Mouse (Mus musculus): Measurements from ENCODE around the gene Gm11037. TPM values are rescaled to one million over a fixed set of nuclear protein-coding genes. Genes with fewer than 3 reads are reported as not detected.
A peak's percentile ranks its signal among the peaks of the same experiment; 100 is the strongest.

Gm11037 gene
- polyA plus RNA-seq, 1 experiment from 2014 or later, result not detected

DNA sequence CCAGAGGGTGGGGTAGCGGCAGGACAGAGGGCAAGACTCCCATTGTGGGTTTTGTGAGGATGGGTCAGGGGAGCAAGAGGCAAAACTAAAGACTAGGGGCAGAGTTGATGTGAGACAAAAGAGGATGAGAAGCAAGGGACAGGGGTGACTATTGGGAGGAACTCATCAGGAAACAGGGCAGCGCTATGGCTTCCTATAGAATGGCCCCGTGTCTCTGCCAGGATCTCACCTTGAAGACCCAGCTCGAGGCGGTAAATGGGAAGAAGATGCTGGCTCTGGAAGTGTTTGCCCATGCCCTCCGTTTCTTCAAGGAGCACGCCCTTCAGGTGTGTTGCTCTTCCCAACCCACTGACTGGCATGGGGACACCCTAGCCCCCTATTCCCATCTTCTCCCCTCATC lies 5.5 kb downstream of the Gm11037 start:
- H3K4me1 ChIP-seq (replicated peaks; ENCODE audit: control insufficient read depth, insufficient read depth), result no peaks in the 10 kb centered on the region
- no peak overlapping the region for H3K4me2 ChIP-seq (replicated peaks; ENCODE audit: low read depth)
- no peak for ATAC-seq (ENCODE audit: low FRiP score, low TSS enrichment)
- no peak for DNase-seq (ENCODE audit: low spot score)
- TF ChIP-seq EP300 (optimal IDR thresholded peaks at IDR 0.05) (no peak), CTCF (IDR thresholded peaks at IDR 0.05; ENCODE audit: low read depth) (no peak)
- no peak overlapping the region for H3K4me3 ChIP-seq (ENCODE audit: low read depth, low read length)
- H3K27ac ChIP-seq (replicated peaks), result no peak overlapping the region
- H3K9me3 ChIP-seq (ENCODE audit: control insufficient read depth, low read length), result no peaks in the 10 kb centered on the region
- peaks cover 3% of the 10 kb centered on the region; the same call in 1 of the 2 replicates for H3K36me3 ChIP-seq (ENCODE audit: control insufficient read depth, insufficient read depth, low read length)
- H3K9ac ChIP-seq (ENCODE audit: low read length), result no peak overlapping the region
- no peaks in the 10 kb centered on the region for H3K27me3 ChIP-seq (ENCODE audit: control insufficient read depth, insufficient read depth, low read length)
- WGBS, result 88% methylated on average over 7 of the region's 7 CpGs

DNA sequence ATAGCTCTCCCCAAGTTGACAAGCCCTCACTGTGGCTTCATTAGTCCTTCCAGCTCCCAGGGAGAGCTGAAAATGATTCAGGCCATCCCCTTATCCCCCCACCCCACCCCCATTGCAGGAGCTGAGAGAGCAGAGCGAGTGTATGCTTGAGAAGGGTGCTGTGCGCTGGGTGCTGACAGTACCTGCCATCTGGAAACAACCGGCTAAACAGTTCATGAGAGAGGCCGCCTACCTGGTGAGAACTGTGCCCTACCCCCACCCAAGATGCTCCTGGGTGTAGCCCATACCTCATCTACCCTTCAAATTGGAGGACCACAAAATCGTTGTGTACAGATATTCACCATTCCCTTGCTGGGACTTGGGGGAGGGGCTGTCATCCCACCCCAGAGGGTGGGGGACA lies 6.0 kb downstream of the Gm11037 start:
- H3K36me3 ChIP-seq (ENCODE audit: control insufficient read depth, insufficient read depth, low read length), result peaks cover 3% of the 10 kb centered on the region; the same call in 1 of the 2 replicates
- TF ChIP-seq CTCF (IDR thresholded peaks at IDR 0.05; ENCODE audit: low read depth) (no peak), EP300 (optimal IDR thresholded peaks at IDR 0.05) (no peak)
- no peak overlapping the region for H3K9ac ChIP-seq (ENCODE audit: low read length)
- DNase-seq (ENCODE audit: low spot score), result no peak
- no peaks in the 10 kb centered on the region for H3K4me1 ChIP-seq (replicated peaks; ENCODE audit: control insufficient read depth, insufficient read depth)
- H3K27me3 ChIP-seq (ENCODE audit: control insufficient read depth, insufficient read depth, low read length), result no peaks in the 10 kb centered on the region
- H3K4me3 ChIP-seq (ENCODE audit: low read depth, low read length), result no peak overlapping the region
- no peak overlapping the region for H3K27ac ChIP-seq (replicated peaks)
- no peaks in the 10 kb centered on the region for H3K9me3 ChIP-seq (ENCODE audit: control insufficient read depth, low read length)
- WGBS, result 87% methylated on average over 5 of the region's 5 CpGs
- ATAC-seq (ENCODE audit: low FRiP score, low TSS enrichment), result no peak
- no peak overlapping the region for H3K4me2 ChIP-seq (replicated peaks; ENCODE audit: low read depth)

DNA sequence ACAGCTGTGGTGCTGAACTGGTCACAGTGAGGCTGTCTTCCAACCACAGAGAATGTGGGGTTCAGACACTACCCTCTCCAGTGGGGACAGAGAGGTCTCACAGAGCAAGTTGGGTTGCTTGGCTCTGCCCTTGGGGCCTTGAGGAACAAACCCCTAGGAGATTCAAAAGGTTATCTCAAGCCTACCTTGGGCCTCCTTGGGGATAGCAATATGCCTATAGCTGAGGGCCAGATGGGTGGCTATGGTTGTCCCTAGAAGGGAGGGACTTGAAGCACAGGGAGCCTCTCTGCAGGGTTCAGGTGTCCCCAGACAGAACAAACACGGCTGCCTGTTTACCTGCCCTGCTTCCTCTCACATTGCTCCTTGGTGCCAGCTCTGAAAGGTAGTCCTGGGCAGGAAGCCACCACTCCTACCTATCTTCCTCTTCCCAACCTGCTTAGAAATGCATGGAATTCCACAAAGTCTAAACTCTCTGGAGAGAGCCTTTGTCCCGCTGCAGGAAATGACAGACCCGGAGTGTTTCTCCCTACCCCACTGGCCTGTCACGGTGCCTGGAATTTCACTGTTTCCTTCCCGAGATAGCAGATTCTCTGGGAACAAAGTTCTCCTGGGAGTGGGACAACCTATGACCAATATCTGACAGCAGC lies 6.7 kb downstream of the Gm11037 start:
- no peak overlapping the region for H3K4me3 ChIP-seq (ENCODE audit: low read depth, low read length)
- H3K36me3 ChIP-seq (ENCODE audit: control insufficient read depth, insufficient read depth, low read length), result peaks cover 7% of the 10 kb centered on the region; the same call in 1 of the 2 replicates
- TF ChIP-seq EP300 (optimal IDR thresholded peaks at IDR 0.05) (no peak), CTCF (IDR thresholded peaks at IDR 0.05; ENCODE audit: low read depth) (no peak)
- ATAC-seq (ENCODE audit: low FRiP score, low TSS enrichment) (peak; percentile 6; the same call in 1 of the 2 replicates), DNase-seq (ENCODE audit: low spot score) (no peak)
- H3K9me3 ChIP-seq (ENCODE audit: control insufficient read depth, low read length), result no peaks in the 10 kb centered on the region
- no peaks in the 10 kb centered on the region for H3K27me3 ChIP-seq (ENCODE audit: control insufficient read depth, insufficient read depth, low read length)
- H3K4me1 ChIP-seq (replicated peaks; ENCODE audit: control insufficient read depth, insufficient read depth), result no peaks in the 10 kb centered on the region
- peak overlapping the region; percentile 40; the same call in 1 of the 2 replicates for H3K27ac ChIP-seq (replicated peaks)
- H3K4me2 ChIP-seq (replicated peaks; ENCODE audit: low read depth), result no peak overlapping the region
- H3K9ac ChIP-seq (ENCODE audit: low read length), result no peak overlapping the region
- WGBS, result 27% methylated on average over 5 of the region's 5 CpGs

DNA sequence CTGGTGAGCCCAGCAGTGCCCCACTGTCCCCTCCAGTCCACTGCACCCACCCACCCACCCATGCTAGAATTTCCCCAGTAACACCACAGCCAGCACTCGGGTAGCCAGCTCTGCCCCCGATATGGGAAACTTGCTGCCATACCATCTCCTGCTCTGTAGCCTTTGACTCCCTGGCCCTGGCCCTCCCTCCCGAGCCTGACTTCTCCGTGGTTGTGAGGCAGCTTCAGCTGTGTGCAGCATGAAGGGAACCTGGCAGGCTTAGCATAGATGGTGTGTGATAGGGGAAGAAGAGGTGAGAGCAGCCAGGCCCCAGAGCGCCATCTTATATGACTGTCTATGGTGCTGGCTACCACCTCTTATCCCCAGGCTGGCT lies 7.2 kb downstream of the Gm11037 start:
- Histone ChIP-seq H3K4me1 (replicated peaks; ENCODE audit: control insufficient read depth, insufficient read depth) (no peaks in the 10 kb centered on the region), H3K36me3 (ENCODE audit: control insufficient read depth, insufficient read depth, low read length) (peaks cover 10% of the 10 kb centered on the region; the same call in 1 of the 2 replicates), H3K9ac (ENCODE audit: low read length) (no peak overlapping the region), H3K4me2 (replicated peaks; ENCODE audit: low read depth) (no peak overlapping the region), H3K27ac (replicated peaks) (0 out of 2 replicates have a peak overlapping the region, but pooled peaks have one; percentile 8), H3K9me3 (ENCODE audit: control insufficient read depth, low read length) (no peaks in the 10 kb centered on the region), H3K27me3 (ENCODE audit: control insufficient read depth, insufficient read depth, low read length) (no peaks in the 10 kb centered on the region), H3K4me3 (ENCODE audit: low read depth, low read length) (no peak overlapping the region)
- DNase-seq (ENCODE audit: low spot score), result no peak
- WGBS, result 56% methylated on average over 5 of the region's 5 CpGs
- ATAC-seq (ENCODE audit: low FRiP score, low TSS enrichment), result no peak
- TF ChIP-seq EP300 (optimal IDR thresholded peaks at IDR 0.05) (no peak), CTCF (IDR thresholded peaks at IDR 0.05; ENCODE audit: low read depth) (no peak)

DNA sequence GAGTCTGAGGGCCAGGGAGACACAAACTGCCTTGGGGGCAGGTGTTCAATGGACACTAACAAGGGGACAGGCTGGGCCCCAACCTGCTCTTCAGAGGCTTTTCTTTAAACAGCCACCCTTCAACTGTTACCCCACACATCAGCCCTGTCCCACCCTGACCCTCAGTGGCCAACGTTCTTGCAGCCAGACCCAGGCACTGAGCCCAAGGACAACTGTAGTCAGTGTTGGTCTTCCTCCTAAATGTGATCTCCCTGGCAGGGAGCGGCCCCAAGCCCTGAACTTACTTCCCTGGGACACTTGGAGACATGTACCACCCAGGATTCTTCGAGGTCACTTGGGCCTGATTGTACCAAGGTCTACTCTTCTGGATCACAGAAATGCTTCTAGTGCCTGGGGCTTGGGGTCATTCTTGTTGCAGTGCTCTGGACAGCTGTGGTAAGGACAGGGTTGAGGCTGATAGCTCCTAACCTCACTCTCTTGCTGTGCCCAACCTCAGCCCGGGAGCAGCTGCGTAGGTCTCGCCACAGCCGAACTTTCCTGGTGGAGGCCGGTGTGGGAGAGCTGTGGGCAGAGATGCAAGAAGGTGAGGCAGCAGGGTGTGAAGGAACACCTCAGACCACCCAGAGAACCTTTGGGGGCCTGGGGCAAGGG lies 8.2 kb downstream of the Gm11037 start:
- TF ChIP-seq CTCF (IDR thresholded peaks at IDR 0.05; ENCODE audit: low read depth), result no peak
- Histone ChIP-seq H3K9me3 (ENCODE audit: control insufficient read depth, low read length) (no peaks in the 10 kb centered on the region), H3K4me2 (replicated peaks; ENCODE audit: low read depth) (no peak overlapping the region), H3K27me3 (ENCODE audit: control insufficient read depth, insufficient read depth, low read length) (no peaks in the 10 kb centered on the region), H3K36me3 (ENCODE audit: control insufficient read depth, insufficient read depth, low read length) (peaks cover 16% of the 10 kb centered on the region), H3K4me3 (ENCODE audit: low read depth, low read length) (no peak overlapping the region), H3K9ac (ENCODE audit: low read length) (no peak overlapping the region), H3K27ac (replicated peaks) (no peak overlapping the region), H3K4me1 (replicated peaks; ENCODE audit: control insufficient read depth, insufficient read depth) (no peaks in the 10 kb centered on the region)
- no peak for DNase-seq (ENCODE audit: low spot score)
- 85% methylated on average over 8 of the region's 8 CpGs for WGBS
- ATAC-seq (ENCODE audit: low FRiP score, low TSS enrichment), result no peak

DNA sequence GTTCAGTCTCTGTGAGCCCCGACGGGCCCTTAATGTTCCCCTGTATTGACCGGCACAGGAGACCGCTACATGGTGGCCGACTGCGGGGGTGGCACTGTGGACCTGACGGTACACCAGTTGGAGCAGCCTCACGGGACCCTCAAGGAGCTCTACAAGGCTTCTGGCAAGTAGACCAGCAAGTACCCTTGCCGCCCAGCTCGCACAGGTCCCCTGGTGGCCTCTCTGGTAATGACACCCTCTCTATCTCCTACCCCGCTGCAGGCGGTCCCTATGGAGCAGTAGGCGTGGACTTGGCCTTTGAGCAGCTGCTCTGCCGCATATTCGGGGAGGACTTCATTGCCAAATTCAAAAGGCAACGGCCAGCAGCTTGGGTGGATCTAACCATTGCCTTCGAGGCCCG lies 9.3 kb downstream of the Gm11037 start:
- WGBS, result 25% methylated on average over 18 of the region's 18 CpGs
- peak; percentile 86 for DNase-seq (ENCODE audit: low spot score)
- Histone ChIP-seq H3K4me3 (ENCODE audit: low read depth, low read length) (no peak overlapping the region), H3K9me3 (ENCODE audit: control insufficient read depth, low read length) (no peaks in the 10 kb centered on the region), H3K4me1 (replicated peaks; ENCODE audit: control insufficient read depth, insufficient read depth) (no peaks in the 10 kb centered on the region), H3K4me2 (replicated peaks; ENCODE audit: low read depth) (peak overlapping the region; percentile 31; the same call in 1 of the 2 replicates), H3K9ac (ENCODE audit: low read length) (0 out of 2 replicates have a peak overlapping the region, but pooled peaks have one; percentile 13), H3K36me3 (ENCODE audit: control insufficient read depth, insufficient read depth, low read length) (peaks cover 20% of the 10 kb centered on the region), H3K27ac (replicated peaks) (no peak overlapping the region), H3K27me3 (ENCODE audit: control insufficient read depth, insufficient read depth, low read length) (no peaks in the 10 kb centered on the region)
- ATAC-seq (ENCODE audit: low FRiP score, low TSS enrichment), result peak; percentile 80
- TF ChIP-seq CTCF (IDR thresholded peaks at IDR 0.05; ENCODE audit: low read depth) (peak; percentile 82), EP300 (optimal IDR thresholded peaks at IDR 0.05) (no peak)
